Mouse (Mus musculus): ENCODE data around the gene Gpr143. TPM values are rescaled to one million over a fixed set of nuclear protein-coding genes. Genes with fewer than 3 reads are reported as not detected.
A peak's percentile ranks its signal among the peaks of the same experiment; 100 is the strongest.

Gpr143 gene
- polyA plus RNA-seq, 1 experiment from 2014 or later, result not detected

- Histone ChIP-seq H3K4me2 (ENCODE audit: low read length) (no peak overlapping the region), H3K36me3 (ENCODE audit: control insufficient read depth, insufficient read depth) (no peaks in the 10 kb centered on the region), H3K4me1 (replicated peaks; ENCODE audit: control insufficient read depth, insufficient read depth, low read length) (no peaks in the 10 kb centered on the region), H3K27ac (ENCODE audit: low read length) (no peak overlapping the region), H3K4me3 (replicated peaks; ENCODE audit: low read length) (no peak overlapping the region), H3K9ac (replicated peaks; ENCODE audit: low read depth, low read length) (no peak overlapping the region), H3K27me3 (replicated peaks; ENCODE audit: control insufficient read depth, insufficient read depth, low read length) (no peaks in the 10 kb centered on the region; the same call in 1 of the 2 replicates), H3K9me3 (ENCODE audit: control insufficient read depth, low read length) (no peaks in the 10 kb centered on the region)
- no peak for ATAC-seq
- 53% methylated on average over 2 of the region's 2 CpGs for WGBS
Measured at GRCm38 (mm10) chrX:152762855-152763254, 18.9 kb upstream of the Gpr143 start.

DNA sequence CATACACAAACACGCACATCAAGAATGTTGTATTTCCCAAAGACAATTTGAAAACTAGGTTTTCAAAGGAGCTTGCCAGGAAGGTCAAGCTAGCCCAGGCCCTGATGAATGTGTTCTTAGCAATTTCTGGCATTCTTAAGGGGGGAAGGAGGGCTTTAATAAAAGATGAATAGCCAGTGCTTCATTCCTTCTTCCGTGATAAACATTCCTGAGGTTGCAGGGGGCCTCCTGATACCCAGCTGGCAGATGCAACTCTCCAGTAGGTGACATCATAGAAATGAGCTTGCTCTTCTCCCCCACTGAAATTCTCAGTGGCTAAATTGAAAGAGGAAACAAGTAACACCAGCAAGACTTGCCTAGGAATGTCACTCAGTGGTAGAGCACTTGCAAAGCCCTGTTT, 17.6 kb upstream of the Gpr143 start:
- H3K36me3 ChIP-seq (ENCODE audit: control insufficient read depth, insufficient read depth), result no peaks in the 10 kb centered on the region
- 48% methylated on average over 2 of the region's 2 CpGs for WGBS
- H3K9me3 ChIP-seq (ENCODE audit: control insufficient read depth, low read length), result no peaks in the 10 kb centered on the region
- no peaks in the 10 kb centered on the region for H3K4me1 ChIP-seq (replicated peaks; ENCODE audit: control insufficient read depth, insufficient read depth, low read length)
- no peaks in the 10 kb centered on the region; the same call in 1 of the 2 replicates for H3K27me3 ChIP-seq (replicated peaks; ENCODE audit: control insufficient read depth, insufficient read depth, low read length)
- no peak for ATAC-seq
- no peak overlapping the region for H3K9ac ChIP-seq (replicated peaks; ENCODE audit: low read depth, low read length)
- H3K4me3 ChIP-seq (replicated peaks; ENCODE audit: low read length), result no peak overlapping the region
- H3K4me2 ChIP-seq (ENCODE audit: low read length), result no peak overlapping the region
- H3K27ac ChIP-seq (ENCODE audit: low read length), result no peak overlapping the region

DNA sequence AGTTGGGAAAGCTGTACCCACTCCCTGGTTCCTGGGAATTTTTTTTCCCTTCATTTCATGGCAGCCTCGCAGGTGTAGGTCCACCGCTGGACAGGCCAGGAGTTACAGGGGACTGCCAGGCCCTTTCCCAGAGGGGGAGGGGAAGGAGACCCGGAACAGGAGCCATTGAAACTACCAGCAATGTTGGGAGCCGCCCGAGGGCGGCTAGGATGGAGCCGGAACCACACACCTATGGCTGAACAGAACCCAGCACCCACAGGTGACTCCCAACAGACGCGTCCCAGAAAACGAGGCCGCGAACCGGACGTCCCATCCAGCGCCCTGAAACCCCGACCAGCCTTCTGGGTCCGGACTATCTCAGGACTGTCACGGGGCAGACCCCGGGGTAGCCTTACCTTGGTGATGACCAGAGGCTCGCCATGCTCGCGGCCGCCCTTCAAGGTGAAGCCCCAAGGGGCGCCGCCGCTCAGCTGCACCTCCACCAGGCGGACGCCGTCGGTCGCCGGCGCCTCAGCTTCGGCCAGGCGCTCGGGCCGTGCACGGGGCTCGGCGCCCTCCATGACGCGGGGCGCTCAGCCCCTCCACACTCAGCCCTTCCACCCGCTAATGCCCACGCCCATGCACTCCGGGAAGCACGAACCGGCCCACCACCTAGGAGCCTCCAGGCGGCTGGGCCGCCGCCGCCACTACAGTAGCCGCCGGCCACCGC, 12.7 kb upstream of the Gpr143 start, which contains the start of gene Shroom2:
TSS of gene Shroom2 (minus strand) at position 575 of the 709 bp plus-strand sequence.
- H3K36me3 ChIP-seq (ENCODE audit: control insufficient read depth, insufficient read depth), result no peaks in the 10 kb centered on the region
- H3K9ac ChIP-seq (replicated peaks; ENCODE audit: low read depth, low read length), result peak within 1 kb of the TSS; percentile 60
- no peaks in the 10 kb centered on the region; the same call in 1 of the 2 replicates for H3K27me3 ChIP-seq (replicated peaks; ENCODE audit: control insufficient read depth, insufficient read depth, low read length)
- no peaks in the 10 kb centered on the region for H3K9me3 ChIP-seq (ENCODE audit: control insufficient read depth, low read length)
- H3K4me1 ChIP-seq (replicated peaks; ENCODE audit: control insufficient read depth, insufficient read depth, low read length), result 0 out of 2 replicates have a peak, but pooled peaks cover 2% of the 10 kb centered on the region
- peak; percentile 81 for ATAC-seq
- no peak within 1 kb of the TSS; the same call in 1 of the 2 replicates for H3K27ac ChIP-seq (ENCODE audit: low read length)
- 10% methylated on average over 54 of the region's 55 CpGs for WGBS
- H3K4me3 ChIP-seq (replicated peaks; ENCODE audit: low read length), result peak within 1 kb of the TSS; percentile 62
- H3K4me2 ChIP-seq (ENCODE audit: low read length), result peak within 1 kb of the TSS; percentile 71

DNA sequence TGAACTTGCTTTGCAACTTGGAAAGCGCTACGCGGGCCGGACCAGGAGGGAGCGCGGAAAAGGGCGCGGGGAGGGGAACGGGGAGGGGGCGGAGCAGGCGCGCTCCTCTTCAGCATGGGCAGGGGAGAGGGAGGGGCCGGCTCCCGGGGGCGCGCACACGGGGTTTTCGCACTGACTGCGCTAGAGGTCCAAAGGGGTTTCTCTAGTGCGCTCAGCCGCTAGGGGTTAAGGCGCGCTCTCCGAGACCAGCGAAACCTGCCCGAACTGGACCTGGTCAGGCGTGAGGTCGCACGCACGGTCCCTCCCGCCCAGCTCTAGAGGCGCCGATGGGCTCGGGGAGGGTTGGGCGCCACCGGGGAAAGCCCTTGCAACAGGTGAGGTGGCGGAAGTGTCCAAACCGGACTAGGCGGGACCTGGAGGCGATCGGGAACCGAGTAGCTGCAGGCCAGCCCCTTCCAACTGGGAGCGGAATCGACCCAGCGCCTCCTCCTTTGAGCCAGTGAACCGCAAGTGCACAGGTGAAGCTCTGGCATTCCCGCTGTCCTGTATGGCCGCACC, 12.0 kb upstream of the Gpr143 start:
- no peaks in the 10 kb centered on the region for H3K9me3 ChIP-seq (ENCODE audit: control insufficient read depth, low read length)
- H3K4me3 ChIP-seq (replicated peaks; ENCODE audit: low read length), result peak overlapping the region; percentile 62
- no peaks in the 10 kb centered on the region for H3K36me3 ChIP-seq (ENCODE audit: control insufficient read depth, insufficient read depth)
- H3K27ac ChIP-seq (ENCODE audit: low read length), result no peak overlapping the region
- H3K4me2 ChIP-seq (ENCODE audit: low read length), result peak overlapping the region; percentile 71
- no peaks in the 10 kb centered on the region; the same call in 1 of the 2 replicates for H3K27me3 ChIP-seq (replicated peaks; ENCODE audit: control insufficient read depth, insufficient read depth, low read length)
- ATAC-seq, result peak; percentile 94
- H3K4me1 ChIP-seq (replicated peaks; ENCODE audit: control insufficient read depth, insufficient read depth, low read length), result 0 out of 2 replicates have a peak, but pooled peaks cover 2% of the 10 kb centered on the region
- peak overlapping the region; percentile 60 for H3K9ac ChIP-seq (replicated peaks; ENCODE audit: low read depth, low read length)
- WGBS, result 15% methylated on average over 37 of the region's 48 CpGs

GRCm38 (mm10) chrX:152788129-152788528, 6.4 kb downstream of the Gpr143 start:
- no peak overlapping the region for H3K9ac ChIP-seq (replicated peaks; ENCODE audit: low read depth, low read length)
- no peak for ATAC-seq
- 63% methylated on average over 1 of the region's 1 CpGs for WGBS

GRCm38 (mm10) chrX:152788611-152789010, 6.9 kb downstream of the Gpr143 start:
- no peaks in the 10 kb centered on the region for H3K36me3 ChIP-seq (ENCODE audit: control insufficient read depth, insufficient read depth)
- H3K27me3 ChIP-seq (replicated peaks; ENCODE audit: control insufficient read depth, insufficient read depth, low read length), result no peaks in the 10 kb centered on the region
- H3K4me2 ChIP-seq (ENCODE audit: low read length), result no peak overlapping the region
- no peak for ATAC-seq
- 76% methylated on average over 2 of the region's 2 CpGs for WGBS
- no peaks in the 10 kb centered on the region for H3K9me3 ChIP-seq (ENCODE audit: control insufficient read depth, low read length)
- H3K4me3 ChIP-seq (replicated peaks; ENCODE audit: low read length), result no peak overlapping the region
- H3K4me1 ChIP-seq (replicated peaks; ENCODE audit: control insufficient read depth, insufficient read depth, low read length), result no peaks in the 10 kb centered on the region
- no peak overlapping the region for H3K27ac ChIP-seq (ENCODE audit: low read length)
- H3K9ac ChIP-seq (replicated peaks; ENCODE audit: low read depth, low read length), result no peak overlapping the region

More at GRCm38 (mm10) chrX:152788129-152788528, 6.4 kb downstream of the Gpr143 start:
- no peak overlapping the region for H3K27ac ChIP-seq (ENCODE audit: low read length)
- H3K4me1 ChIP-seq (replicated peaks; ENCODE audit: control insufficient read depth, insufficient read depth, low read length), result no peaks in the 10 kb centered on the region
- H3K9me3 ChIP-seq (ENCODE audit: control insufficient read depth, low read length), result no peaks in the 10 kb centered on the region
- no peaks in the 10 kb centered on the region for H3K27me3 ChIP-seq (replicated peaks; ENCODE audit: control insufficient read depth, insufficient read depth, low read length)
- no peaks in the 10 kb centered on the region for H3K36me3 ChIP-seq (ENCODE audit: control insufficient read depth, insufficient read depth)
- H3K4me2 ChIP-seq (ENCODE audit: low read length), result no peak overlapping the region
- no peak overlapping the region for H3K4me3 ChIP-seq (replicated peaks; ENCODE audit: low read length)

- ATAC-seq, result no peak
- Histone ChIP-seq H3K27ac (ENCODE audit: low read length) (no peak overlapping the region), H3K4me2 (ENCODE audit: low read length) (no peak overlapping the region), H3K4me3 (replicated peaks; ENCODE audit: low read length) (no peak overlapping the region), H3K9me3 (ENCODE audit: control insufficient read depth, low read length) (no peaks in the 10 kb centered on the region), H3K36me3 (ENCODE audit: control insufficient read depth, insufficient read depth) (no peaks in the 10 kb centered on the region), H3K4me1 (replicated peaks; ENCODE audit: control insufficient read depth, insufficient read depth, low read length) (no peaks in the 10 kb centered on the region), H3K9ac (replicated peaks; ENCODE audit: low read depth, low read length) (no peak overlapping the region), H3K27me3 (replicated peaks; ENCODE audit: control insufficient read depth, insufficient read depth, low read length) (no peaks in the 10 kb centered on the region)
Measured at GRCm38 (mm10) chrX:152805317-152805716, 23.6 kb downstream of the Gpr143 start.

DNA sequence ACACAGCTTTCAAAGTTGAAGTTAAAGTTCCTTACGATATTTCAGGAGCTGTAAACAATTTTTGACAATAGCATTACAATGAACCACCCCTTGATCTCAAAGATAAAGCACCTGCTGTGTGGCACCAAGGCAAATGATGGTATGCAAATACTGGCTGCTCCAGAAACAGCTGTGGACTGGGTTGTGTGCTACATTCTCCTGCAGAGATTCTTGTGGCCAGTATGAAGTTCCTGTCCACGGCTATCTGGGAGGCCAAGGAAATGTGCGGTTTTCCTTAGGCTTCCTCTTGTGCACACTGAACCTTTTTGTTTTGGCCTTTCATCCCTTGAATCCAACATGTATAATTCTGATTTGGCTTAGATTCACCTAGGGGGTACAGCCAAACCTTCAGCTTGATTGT, 31.6 kb downstream of the Gpr143 start:
- WGBS, result 78% methylated on average over 3 of the region's 3 CpGs

GRCm38 (mm10) chrX:152818996-152819395, 37.3 kb downstream of the Gpr143 start:
- H3K27ac ChIP-seq (ENCODE audit: low read length), result no peak overlapping the region
- ATAC-seq, result no peak
- no peaks in the 10 kb centered on the region for H3K4me1 ChIP-seq (replicated peaks; ENCODE audit: control insufficient read depth, insufficient read depth, low read length)
- no peak overlapping the region for H3K4me2 ChIP-seq (ENCODE audit: low read length)
- H3K36me3 ChIP-seq (ENCODE audit: control insufficient read depth, insufficient read depth), result no peaks in the 10 kb centered on the region
- H3K4me3 ChIP-seq (replicated peaks; ENCODE audit: low read length), result no peak overlapping the region
- H3K9ac ChIP-seq (replicated peaks; ENCODE audit: low read depth, low read length), result no peak overlapping the region
- no peaks in the 10 kb centered on the region for H3K27me3 ChIP-seq (replicated peaks; ENCODE audit: control insufficient read depth, insufficient read depth, low read length)
- H3K9me3 ChIP-seq (ENCODE audit: control insufficient read depth, low read length), result no peaks in the 10 kb centered on the region

More for the DNA sequence above, 31.6 kb downstream of the Gpr143 start:
- no peaks in the 10 kb centered on the region for H3K27me3 ChIP-seq (replicated peaks; ENCODE audit: control insufficient read depth, insufficient read depth, low read length)
- H3K36me3 ChIP-seq (ENCODE audit: control insufficient read depth, insufficient read depth), result no peaks in the 10 kb centered on the region
- no peaks in the 10 kb centered on the region for H3K9me3 ChIP-seq (ENCODE audit: control insufficient read depth, low read length)
- H3K27ac ChIP-seq (ENCODE audit: low read length), result no peak overlapping the region
- H3K4me1 ChIP-seq (replicated peaks; ENCODE audit: control insufficient read depth, insufficient read depth, low read length), result no peaks in the 10 kb centered on the region
- H3K4me2 ChIP-seq (ENCODE audit: low read length), result no peak overlapping the region
- no peak for ATAC-seq
- no peak overlapping the region for H3K9ac ChIP-seq (replicated peaks; ENCODE audit: low read depth, low read length)
- no peak overlapping the region for H3K4me3 ChIP-seq (replicated peaks; ENCODE audit: low read length)

Data from forebrain, embryonic 16.5 days (tissue).